Mouse (Mus musculus) G1E (cell line): Measurements from ENCODE around the gene Serpinb8.

ENCODE experiments used
- CTCF ChIP-seq: IDR thresholded peaks from 2 replicates; pipeline ENCODE4 v1.5.1; 2012; ENCODE audit warnings: low read depth, low read length, inconsistent platforms, mixed read lengths
- GATA1 ChIP-seq: IDR thresholded peaks from 2 replicates; pipeline ENCODE4 v1.6.1; 2012; ENCODE audit warnings: borderline replicate concordance, low read length, inconsistent platforms, mixed read lengths
- POLR2AphosphoS5 ChIP-seq: IDR thresholded peaks from 2 replicates; pipeline ENCODE4 v1.6.1; 2012; ENCODE audit warnings: low read depth, low read length, inconsistent platforms; ENCODE audit not compliant: insufficient replicate concordance
- TAL1 ChIP-seq: conservative IDR thresholded peaks from 2 replicates; pipeline ENCODE4 v1.6.1; 2012; ENCODE audit warnings: low read depth, low read length, inconsistent platforms, mixed read lengths

- TF ChIP-seq TAL1, result no peak
- no peak for TF ChIP-seq CTCF
- no peak for TF ChIP-seq POLR2AphosphoS5
- no peak for TF ChIP-seq GATA1
Measured at GRCm38 (mm10) chr1:107584932-107585331, 4.9 kb upstream of the Serpinb8 start.
